Mouse (Mus musculus) E14TG2a.4 (cell line): ENCODE measurements around the gene H2afx.
"Not testable (repeated sequence)": the region's sequence is repeated elsewhere in the genome, so short reads cannot be mapped to it uniquely, and the experiment has no call there.

ENCODE experiments used
- H3K27me3 ChIP-seq: 2 replicates; pipeline ENCODE4 v1.6.1; 2014; ENCODE audit warnings: low read length, control low read depth; ENCODE audit not compliant: insufficient read depth
- H3K36me3 ChIP-seq: 2 replicates; pipeline ENCODE4 v1.6.1; 2014; ENCODE audit warnings: low read length, control low read depth; ENCODE audit not compliant: insufficient read depth
- H3K4me1 ChIP-seq: replicated peaks from 2 replicates; pipeline ENCODE4 v1.6.1; 2014; ENCODE audit warnings: low read depth, low read length, control low read depth
- H3K4me3 ChIP-seq: replicated peaks from 2 replicates; pipeline ENCODE4 v1.5.1; 2014; ENCODE audit warnings: mild to moderate bottlenecking, low read length
- H3K9me3 ChIP-seq: 2 replicates; pipeline ENCODE4 v1.6.1; 2014; ENCODE audit warnings: low read length, control low read depth
- CTCF ChIP-seq: conservative IDR thresholded peaks from 2 replicates; pipeline ENCODE4 v1.5.1; 2014; ENCODE audit warnings: low read length
- NANOG ChIP-seq: IDR thresholded peaks from 2 replicates; pipeline ENCODE4 v1.6.1; 2014; ENCODE audit warnings: borderline replicate concordance, low read length, mixed read lengths
- POU5F1 ChIP-seq: IDR thresholded peaks from 2 replicates; pipeline ENCODE4 v1.6.1; 2014; ENCODE audit warnings: low read length, borderline replicate concordance

The H2afx gene

GRCm38 (mm10) chr9:44336093-44336406 lies 1.6 kb downstream of the H2afx start:
- TF ChIP-seq CTCF (no peak), NANOG (no peak), POU5F1 (no peak)
- Histone ChIP-seq H3K27me3 (no peaks in the 10 kb centered on the region), H3K9me3 (no peaks in the 10 kb centered on the region), H3K36me3 (peaks cover 66% of the 10 kb centered on the region), H3K4me3 (peak overlapping the region; percentile 98), H3K4me1 (peaks cover 54% of the 10 kb centered on the region)

DNA sequence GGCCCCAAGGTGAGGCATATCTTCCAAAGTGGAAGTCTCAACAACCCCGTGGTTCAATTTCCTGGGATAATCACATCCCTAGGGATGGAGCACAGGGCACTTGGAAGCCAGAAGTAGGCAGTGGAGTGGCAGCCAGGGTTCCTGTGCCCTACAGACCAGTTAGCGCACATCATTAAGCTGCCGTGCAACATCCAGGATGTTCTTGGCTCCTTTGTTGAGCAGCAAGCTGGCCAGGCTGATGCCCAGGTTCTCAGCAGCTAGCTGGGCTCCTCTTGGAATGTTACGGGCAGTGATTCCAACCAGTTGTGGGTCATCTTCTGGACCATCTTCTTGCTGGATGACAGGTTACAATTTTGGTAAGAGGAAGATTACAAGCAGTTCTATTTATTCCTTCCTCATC lies 2.0 kb downstream of the H2afx start:
- peak overlapping the region; percentile 98 for H3K4me3 ChIP-seq
- H3K27me3 ChIP-seq, H3K9me3 ChIP-seq: not testable (repeated sequence)
- peaks cover 54% of the 10 kb centered on the region for H3K4me1 ChIP-seq
- peaks cover 66% of the 10 kb centered on the region for H3K36me3 ChIP-seq

DNA sequence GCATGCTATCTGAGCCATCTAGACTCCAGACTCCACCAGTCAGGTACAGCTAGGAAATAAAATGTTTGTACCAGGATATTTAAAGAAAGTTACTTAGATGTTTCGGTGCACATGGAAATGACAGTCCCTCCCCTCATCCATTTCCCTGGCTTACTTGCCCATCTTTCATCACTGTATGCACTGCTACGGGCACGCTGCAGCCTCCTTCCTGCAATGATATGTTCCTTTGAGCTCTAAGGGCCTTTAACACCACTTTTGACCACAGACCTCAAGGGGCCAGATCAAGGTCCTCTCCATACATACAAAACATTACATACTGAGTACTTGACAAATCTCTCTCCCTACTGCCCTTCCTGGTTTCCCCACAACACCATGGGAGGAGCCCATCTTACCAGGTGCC lies 2.5 kb downstream of the H2afx start:
- Histone ChIP-seq H3K27me3 (no peaks in the 10 kb centered on the region), H3K36me3 (peaks cover 66% of the 10 kb centered on the region), H3K4me1 (peaks cover 54% of the 10 kb centered on the region), H3K4me3 (peak overlapping the region; percentile 98), H3K9me3 (no peaks in the 10 kb centered on the region)
- TF ChIP-seq CTCF: no peak
- no peak for TF ChIP-seq POU5F1
- no peak for TF ChIP-seq NANOG

GRCm38 (mm10) chr9:44337436-44338169 lies 3.1 kb downstream of the H2afx start:
- Histone ChIP-seq H3K27me3 (no peaks in the 10 kb centered on the region), H3K36me3 (peaks cover 69% of the 10 kb centered on the region), H3K4me1 (peaks cover 55% of the 10 kb centered on the region), H3K9me3 (no peaks in the 10 kb centered on the region), H3K4me3 (peak overlapping the region; percentile 98)
- no peak for TF ChIP-seq CTCF
- TF ChIP-seq NANOG: no peak
- TF ChIP-seq POU5F1: no peak

- H3K9me3 ChIP-seq: no peaks in the 10 kb centered on the region
- peaks cover 69% of the 10 kb centered on the region for H3K36me3 ChIP-seq
- H3K4me1 ChIP-seq: peaks cover 57% of the 10 kb centered on the region
- TF ChIP-seq NANOG (no peak), POU5F1 (no peak), CTCF (no peak)
- no peaks in the 10 kb centered on the region for H3K27me3 ChIP-seq
- no peak overlapping the region for H3K4me3 ChIP-seq
Measured at GRCm38 (mm10) chr9:44338574-44338973, 4.1 kb downstream of the H2afx start.

- no peaks in the 10 kb centered on the region for H3K9me3 ChIP-seq
- no peaks in the 10 kb centered on the region for H3K27me3 ChIP-seq
- TF ChIP-seq POU5F1: no peak
- TF ChIP-seq CTCF: no peak
- TF ChIP-seq NANOG: no peak
- H3K36me3 ChIP-seq: peaks cover 57% of the 10 kb centered on the region
- peaks cover 79% of the 10 kb centered on the region for H3K4me1 ChIP-seq
- H3K4me3 ChIP-seq: no peak overlapping the region
Measured at GRCm38 (mm10) chr9:44341487-44341886, 7.0 kb downstream of the H2afx start.

DNA sequence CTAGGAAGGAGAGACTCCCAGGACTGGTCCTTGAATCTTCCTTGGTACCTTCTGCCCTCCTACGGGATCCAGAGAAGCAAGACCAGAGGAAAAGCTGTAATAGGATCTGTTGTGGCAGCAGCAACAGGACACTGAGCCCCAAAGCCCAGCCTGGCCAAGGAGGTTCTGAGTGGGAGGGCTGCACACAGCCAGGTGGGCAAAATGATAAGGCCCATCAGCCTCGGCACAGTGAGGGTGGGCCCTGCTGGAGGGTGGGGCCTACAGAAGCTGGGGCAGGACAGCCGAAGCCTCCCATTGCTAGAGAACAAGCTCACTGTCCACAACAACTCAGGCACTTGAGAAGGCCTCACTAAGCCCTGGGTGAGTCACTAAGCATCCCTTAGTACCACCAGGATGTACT lies 7.7 kb downstream of the H2afx start:
- peaks cover 78% of the 10 kb centered on the region for H3K4me1 ChIP-seq
- peak overlapping the region; percentile 96; the same call in 1 of the 2 replicates for H3K4me3 ChIP-seq
- no peaks in the 10 kb centered on the region for H3K9me3 ChIP-seq
- no peak for TF ChIP-seq CTCF
- no peak for TF ChIP-seq NANOG
- no peak for TF ChIP-seq POU5F1
- H3K36me3 ChIP-seq: peaks cover 50% of the 10 kb centered on the region
- no peaks in the 10 kb centered on the region for H3K27me3 ChIP-seq

- TF ChIP-seq CTCF (no peak), POU5F1 (no peak), NANOG (no peak)
Measured at GRCm38 (mm10) chr9:44342605-44343004, 8.1 kb downstream of the H2afx start.

GRCm38 (mm10) chr9:44343290-44343689 lies 8.8 kb downstream of the H2afx start:
- H3K36me3 ChIP-seq: peaks cover 53% of the 10 kb centered on the region
- TF ChIP-seq CTCF (no peak), NANOG (no peak), POU5F1 (no peak)
- H3K27me3 ChIP-seq: no peaks in the 10 kb centered on the region
- peak overlapping the region; percentile 96 for H3K4me3 ChIP-seq
- H3K4me1 ChIP-seq: peaks cover 80% of the 10 kb centered on the region
- no peaks in the 10 kb centered on the region for H3K9me3 ChIP-seq

More at GRCm38 (mm10) chr9:44342605-44343004, 8.1 kb downstream of the H2afx start:
- H3K27me3 ChIP-seq: no peaks in the 10 kb centered on the region
- H3K4me1 ChIP-seq: peaks cover 78% of the 10 kb centered on the region
- peaks cover 50% of the 10 kb centered on the region for H3K36me3 ChIP-seq
- no peaks in the 10 kb centered on the region for H3K9me3 ChIP-seq
- H3K4me3 ChIP-seq: peak overlapping the region; percentile 96

DNA sequence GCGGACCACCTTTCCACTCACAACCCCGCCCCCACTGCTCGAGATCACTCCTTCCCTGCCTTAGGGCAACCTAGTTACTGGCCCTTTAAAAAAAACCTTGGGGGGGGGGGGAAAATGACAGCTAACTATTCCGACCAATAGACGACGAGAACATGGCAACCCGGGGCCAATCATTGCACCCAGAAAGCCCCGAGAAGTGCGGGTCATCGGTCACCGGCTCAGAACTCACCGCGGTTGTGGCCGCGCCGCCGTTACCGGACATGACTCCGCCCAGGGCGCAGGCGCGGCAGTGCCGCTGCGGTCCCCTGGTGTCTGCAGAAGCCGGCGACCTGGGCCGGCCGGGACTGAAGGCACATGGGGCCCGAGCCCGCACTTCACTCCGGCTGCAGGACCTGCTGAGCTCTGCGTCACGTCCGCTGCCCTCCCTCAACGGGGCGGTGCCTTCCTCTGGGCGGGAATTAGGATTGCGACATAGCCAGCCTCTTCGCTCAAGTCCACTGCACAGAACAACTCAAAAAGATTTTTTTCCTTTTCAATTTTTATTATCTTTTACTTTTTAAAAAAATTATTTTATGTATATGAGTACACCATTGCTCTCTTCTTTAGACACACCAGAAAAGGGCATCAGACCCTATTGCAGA lies 9.4 kb downstream of the H2afx start, which contains the start of gene Hmbs:
Hmbs (minus strand) TSS at position 448 of the 641 bp plus-strand sequence.
- Histone ChIP-seq H3K4me1 (peaks cover 81% of the 10 kb centered on the region), H3K4me3 (peak within 1 kb of the TSS; percentile 96), H3K27me3 (no peaks in the 10 kb centered on the region), H3K9me3 (no peaks in the 10 kb centered on the region), H3K36me3 (peaks cover 56% of the 10 kb centered on the region)
- TF ChIP-seq NANOG (no peak), POU5F1 (no peak), CTCF (no peak)
